Mouse (Mus musculus) left cerebral cortex, postnatal 10 days (tissue): ENCODE measurements at regions not wholly inside any gene's neighbourhood (a gene's known extent, or its start where the extent isn't known, plus 50 kb on each side); places are given as distances from the start of the nearest gene placed in this dataset.
"Not testable (repeated sequence)": the region's sequence is repeated elsewhere in the genome, so short reads cannot be mapped to it uniquely, and the experiment has no call there.

ENCODE experiments used
- DNase-seq, 2 experiments: peaks; one replicate each; pipeline ENCODE4 v3.0.0; 2021 to 2022; ENCODE audit warnings: low spot score in 2 of 2, mixed read lengths in 1 of 2; ENCODE audit errors: extremely low spot score in 1 of 2
- intact Hi-C: fragments of 180-260 bp; cut with DNase I; formaldehyde crosslinking; loops from one replicate; pipeline ENCODE4 v1.15.1; 2025

- peak; percentile 15 to 81 for DNase-seq
- intact Hi-C loops = not testable (repeated sequence)
Measured at GRCm38 (mm10) chr16:3114473-3115335, 476.1 kb upstream of the Olfr161 start.

GRCm38 (mm10) chr16:3115336-3116112, 475.3 kb upstream of the Olfr161 start:
- intact Hi-C loops = not testable (repeated sequence)
- DNase-seq = peak; percentile 42 to 58

GRCm38 (mm10) chr16:3116113-3116511, 474.7 kb upstream of the Olfr161 start:
- peak; percentile 18 to 61 for DNase-seq
- intact Hi-C loops = not testable (repeated sequence)

- intact Hi-C loops, DNase-seq: not testable (repeated sequence)
Measured at GRCm38 (mm10) chr16:3121216-3121615, 469.6 kb upstream of the Olfr161 start.

- DNase-seq, intact Hi-C loops: not testable (repeated sequence)
Measured at GRCm38 (mm10) chr16:3122145-3122860, 468.5 kb upstream of the Olfr161 start.

GRCm38 (mm10) chr16:3122861-3123477, 467.9 kb upstream of the Olfr161 start:
- DNase-seq = peak; percentile 26 to 40
- intact Hi-C loops = not testable (repeated sequence)

- intact Hi-C loops = not testable (repeated sequence)
Measured at GRCm38 (mm10) chr16:3127317-3127716, 463.5 kb upstream of the Olfr161 start.

More at GRCm38 (mm10) chr16:3127317-3127716, 463.5 kb upstream of the Olfr161 start:
- DNase-seq = not testable (repeated sequence)
